29 mouse cellular contexts compared by ENCODE assay signal in genomic region chr16:37532046-37532445, GRCm38 (mm10). TPM values are rescaled to one million over a fixed set of nuclear protein-coding genes. Genes with fewer than 3 reads are reported as not detected.
DNase-seq lines count a peak whose midpoint lies in the region; ATAC-seq and TF ChIP-seq lines count a peak whose summit lies in the region.
"Had no signal": no experiment of that assay in that cellular context is flagged by ENCODE, and none has a peak within 500 bp of the region (broad histone marks: within the 10 kb centered on the region; RNA-seq: fewer than 3 reads in every experiment).

No protein-coding gene starts in this region.

- no peak overlapping the region for H3K4me2 ChIP-seq in intestine, postnatal 0 days (replicated peaks; ENCODE audit: low read depth)
- H3K4me2 ChIP-seq: forebrain, embryonic 13.5 days; heart, embryonic 12.5 days; heart, embryonic 15.5 days; hindbrain, embryonic 14.5 days had no signal

- no peaks in the 10 kb centered on the region for H3K4me1 ChIP-seq in intestine, postnatal 0 days (replicated peaks; ENCODE audit: control insufficient read depth, insufficient read depth, low read length)
- H3K4me1 ChIP-seq: hindbrain, embryonic 10.5 days had no signal

- intact Hi-C loops in left cerebral cortex, adult 2 months (cut with DNase I), result loop anchor here (1.0 kb wide), 1 partner anchor 85 kb away; no protein-coding TSS in a partner anchor

- H3K4me3 ChIP-seq in left cerebral cortex, adult 2 months, result no peak overlapping the region
- no peak overlapping the region for H3K4me3 ChIP-seq in intestine, postnatal 0 days (ENCODE audit: low read depth, low read length)
- H3K4me3 ChIP-seq: forebrain, embryonic 10.5 days; forebrain, embryonic 13.5 days; heart, embryonic 12.5 days; heart, embryonic 15.5 days; hindbrain, embryonic 10.5 days had no signal

- H3K9ac ChIP-seq in intestine, postnatal 0 days (ENCODE audit: low read depth, low read length), result no peak overlapping the region
- H3K9ac ChIP-seq: forebrain, embryonic 13.5 days; forebrain, postnatal 0 days; heart, embryonic 12.5 days; heart, embryonic 15.5 days; hindbrain, embryonic 14.5 days had no signal

- peak; percentile 63 to 75 for DNase-seq in frontal cortex, adult 2 months (ENCODE audit: extremely low spot score in 1 of 2, low spot score in 1 of 2)
- no peak for DNase-seq in frontal cortex, postnatal 25 days (ENCODE audit: low spot score in 2 of 2)
- DNase-seq in left cerebral cortex, adult 9 months (ENCODE audit: low spot score in 2 of 2), result peak; percentile 25 to 71
- DNase-seq in left cerebral cortex, adult 2 months (ENCODE audit: extremely low spot score in 1 of 2, low spot score in 2 of 2), result no peak
- DNase-seq in telencephalon, adult 2 months (ENCODE audit: low read depth, low spot score), result peak; percentile 90
- DNase-seq: adrenal gland, adult 8-10 months; adrenal gland, postnatal 25 days; cerebellum, adult 18-20 months; cerebellum, adult 9-10 months; cerebellum, postnatal 14 days; forebrain, postnatal 0 days; gastrocnemius, postnatal 25 days; heart, adult 18-20 months; heart, postnatal 10 days; heart, postnatal 36 days had no signal

- H3K27me3 ChIP-seq in intestine, postnatal 0 days (replicated peaks; ENCODE audit: control insufficient read depth, insufficient read depth, low read length), result no peaks in the 10 kb centered on the region
- H3K27me3 ChIP-seq: forebrain, embryonic 13.5 days; heart, embryonic 12.5 days; heart, embryonic 15.5 days had no signal

- H3K27ac ChIP-seq in left cerebral cortex, adult 2 months, result no peak overlapping the region; the same call in 1 of the 2 replicates
- H3K27ac ChIP-seq in intestine, postnatal 0 days (ENCODE audit: low read depth, low read length), result no peak overlapping the region
- H3K27ac ChIP-seq: forebrain, embryonic 10.5 days; forebrain, embryonic 13.5 days; heart, embryonic 15.5 days; hindbrain, embryonic 10.5 days; hindbrain, embryonic 14.5 days; hindbrain, postnatal 0 days had no signal

- no peaks in the 10 kb centered on the region for H3K9me3 ChIP-seq in intestine, postnatal 0 days (ENCODE audit: control insufficient read depth)
- H3K9me3 ChIP-seq: forebrain, embryonic 10.5 days; forebrain, embryonic 13.5 days; heart, embryonic 12.5 days; heart, embryonic 15.5 days; hindbrain, embryonic 10.5 days had no signal

- no peak for ATAC-seq in intestine, postnatal 0 days
- ATAC-seq: activated CD4-positive, CD25-positive, alpha-beta regulatory T cell, adult 4 months; CD4-positive, CD25-positive, alpha-beta regulatory T cell, adult 4 months; forebrain, embryonic 13.5 days; forebrain, postnatal 0 days; hindbrain, postnatal 0 days; inflammation-experienced regulatory T-cells, adult 6 months; intestine, embryonic 16.5 days had no signal

- TF ChIP-seq CTCF in left cerebral cortex, adult 2 months (IDR thresholded peaks at IDR 0.05), result no peak
- TF ChIP-seq CTCF in intestine, postnatal 0 days (IDR thresholded peaks at IDR 0.05; ENCODE audit: low read depth), result no peak

- 93% methylated on average over 1 of the region's 1 CpGs for WGBS in intestine, postnatal 0 days

- H3K36me3 ChIP-seq in intestine, postnatal 0 days (ENCODE audit: control insufficient read depth, insufficient read depth), result peaks cover 15% of the 10 kb centered on the region

RNA-seq across cellular contexts. Expression of gene Gtf2e1, which starts 7.5 kb away (rescaled TPM):
- polyA plus RNA-seq in frontal cortex, adult 2 months (2012; rRNA removed), result 14.0 and 15.5 TPM in 2 replicates
- 10 to 100 TPM; 13.7 to 15.4 TPM for total RNA-seq in left cerebral cortex, adult 2 months (2021)
- 9.7 and 10.6 TPM in 2 replicates for polyA plus RNA-seq in intestine, postnatal 0 days (2015; fragmentation: Nextera tagmentation; extraction: Ambion mirVana)

RNA-seq across cellular contexts. Expression of gene Rabl3, which starts 7.6 kb away (rescaled TPM):
- 8.4 TPM in 2 replicates for polyA plus RNA-seq in frontal cortex, adult 2 months (2012; rRNA removed)
- total RNA-seq in left cerebral cortex, adult 2 months (2021), result 10 to 100 TPM in 1 of 2 experiments, 1 to 10 TPM in 1; 7.3 to 10.5 TPM
- 25.6 and 27.4 TPM in 2 replicates for polyA plus RNA-seq in intestine, postnatal 0 days (2015; fragmentation: Nextera tagmentation; extraction: Ambion mirVana)

RNA-seq across cellular contexts. Expression of gene Hgd, which starts 47.9 kb away (rescaled TPM):
- polyA plus RNA-seq in frontal cortex, adult 2 months (2012; rRNA removed), result 0.12 TPM in 1 of 2 replicates, not detected in the other
- under 1 TPM in 1 of 2 experiments, not detected in 1; 0.54 TPM for total RNA-seq in left cerebral cortex, adult 2 months (2021)
- 2.7 and 4.2 TPM in 2 replicates for polyA plus RNA-seq in intestine, postnatal 0 days (2015; fragmentation: Nextera tagmentation; extraction: Ambion mirVana)
- total RNA-seq: adrenal gland, postnatal 25 days; forebrain, postnatal 0 days; gastrocnemius, postnatal 25 days; heart, adult 18-20 months; hindbrain, postnatal 0 days had no signal
- polyA plus RNA-seq: activated CD4-positive, CD25-positive, alpha-beta regulatory T cell, adult 4 months; embryonic facial prominence, embryonic 11.5 days; embryonic facial prominence, embryonic 14.5 days; forebrain, embryonic 10.5 days; forebrain, postnatal 0 days; hindbrain, embryonic 10.5 days; inflammation-experienced regulatory T-cells, adult 6 months had no signal

Comparison
In these comparisons a context has a peak if more than half of its experiments do, and no peak if none do; other contexts are left out.
1. DNase-seq: peak in frontal cortex, adult 2 months (2 of 2), left cerebral cortex, adult 9 months (2 of 2) and telencephalon, adult 2 months (single experiment); none in frontal cortex, postnatal 25 days (0 of 2) and left cerebral cortex, adult 2 months (0 of 2).